Mouse (Mus musculus) gastrocnemius, postnatal 36 days (tissue): Measurements from ENCODE around the gene 4931428F04Rik. TPM values are rescaled to one million over a fixed set of nuclear protein-coding genes. Genes with fewer than 3 reads are reported as not detected.
A peak's percentile ranks its signal among the peaks of the same experiment; 100 is the strongest.
"Not testable (repeated sequence)": the region's sequence is repeated elsewhere in the genome, so short reads cannot be mapped to it uniquely, and the experiment has no call there.

ENCODE experiments used
- DNase-seq, 2 experiments: peaks; one replicate each; pipeline ENCODE4 v3.0.0; 2022
- intact Hi-C: fragments of 180-260 bp; cut with DNase I; formaldehyde crosslinking; loops from one replicate; pipeline ENCODE4 v1.15.1; 2025
- total RNA-seq, 2 experiments: library from RNA; stranded (reverse); gene quantifications; 2 replicates each; pipeline ENCODE4 v1.2.3; 2021

Gene 4931428F04Rik
- total RNA-seq, 2 experiments from 2014 or later, result 0.35 to 0.82 TPM

GRCm38 (mm10) chr8:105309142-105309847 lies 19.6 kb upstream of the 4931428F04Rik start:
- intact Hi-C loops, result no loop called here
- DNase-seq, result no peak

- intact Hi-C loops, result no loop called here
- no peak for DNase-seq
These were observed 18.8 kb upstream of the 4931428F04Rik start for GRCm38 (mm10) chr8:105308428-105308827.

GRCm38 (mm10) chr8:105307670-105308069 lies 18.0 kb upstream of the 4931428F04Rik start:
- no peak for DNase-seq
- intact Hi-C loops, result no loop called here

- DNase-seq, result no peak
- intact Hi-C loops, result no loop called here
These were observed 16.6 kb upstream of the 4931428F04Rik start for GRCm38 (mm10) chr8:105306146-105306691.

- intact Hi-C loops, result no loop called here
- no peak for DNase-seq
These were observed 15.8 kb upstream of the 4931428F04Rik start, which contains the start of gene Elmo3 for GRCm38 (mm10) chr8:105305211-105306145. Gene Elmo3 (plus strand): TSS chr8:105305601.

- intact Hi-C loops, result no loop called here
- no peak for DNase-seq
These were observed 14.9 kb upstream of the 4931428F04Rik start for GRCm38 (mm10) chr8:105304325-105305210.

GRCm38 (mm10) chr8:105303874-105304273 lies 14.2 kb upstream of the 4931428F04Rik start:
- DNase-seq, result no peak
- intact Hi-C loops, result no loop called here

GRCm38 (mm10) chr8:105303396-105303795 lies 13.7 kb upstream of the 4931428F04Rik start:
- intact Hi-C loops, result no loop called here
- DNase-seq, result no peak

GRCm38 (mm10) chr8:105299962-105300361 lies 10.3 kb upstream of the 4931428F04Rik start:
- DNase-seq, result no peak
- intact Hi-C loops, result no loop called here

GRCm38 (mm10) chr8:105298351-105299252 lies 8.9 kb upstream of the 4931428F04Rik start:
- intact Hi-C loops, result no loop called here
- DNase-seq, result no peak

- peak; percentile 83 to 88 for DNase-seq
- intact Hi-C loops, result no loop called here
These were observed 8.0 kb upstream of the 4931428F04Rik start, which contains the start of gene E2f4 for GRCm38 (mm10) chr8:105297511-105298192. Gene E2f4 (plus strand): TSS chr8:105297663.

GRCm38 (mm10) chr8:105295895-105296573 lies 6.4 kb upstream of the 4931428F04Rik start, which contains the start of gene Exoc3l:
Gene Exoc3l (minus strand): TSS chr8:105296101.
- no peak for DNase-seq
- intact Hi-C loops, result no loop called here

GRCm38 (mm10) chr8:105295256-105295655 lies 5.6 kb upstream of the 4931428F04Rik start:
- intact Hi-C loops, result no loop called here
- DNase-seq, result no peak

GRCm38 (mm10) chr8:105294776-105295175 lies 5.1 kb upstream of the 4931428F04Rik start:
- intact Hi-C loops, result no loop called here
- no peak for DNase-seq

GRCm38 (mm10) chr8:105293405-105293804 lies 3.7 kb upstream of the 4931428F04Rik start:
- intact Hi-C loops, result no loop called here
- DNase-seq, result no peak

GRCm38 (mm10) chr8:105292471-105292870 lies 2.8 kb upstream of the 4931428F04Rik start:
- DNase-seq, result no peak
- intact Hi-C loops, result no loop called here

GRCm38 (mm10) chr8:105291802-105292201 lies 2.1 kb upstream of the 4931428F04Rik start:
- DNase-seq, intact Hi-C loops: not testable (repeated sequence)

GRCm38 (mm10) chr8:105291364-105291763 lies 1.7 kb upstream of the 4931428F04Rik start:
- intact Hi-C loops, DNase-seq: not testable (repeated sequence)
